Comparison of ENCODE assay signal across 21 mouse cellular contexts in genomic region chr17:11187356-11187755, GRCm38 (mm10).
"Had no signal": no experiment of that assay in that cellular context is flagged by ENCODE, and none has a peak within 500 bp of the region (broad histone marks: within the 10 kb centered on the region; RNA-seq: fewer than 3 reads in every experiment).

No protein-coding gene starts in this region.

- H3K9ac ChIP-seq: heart, embryonic 12.5 days; hindbrain, embryonic 13.5 days; hindbrain, embryonic 15.5 days; limb, embryonic 13.5 days; limb, embryonic 15.5 days; liver, embryonic 12.5 days; liver, embryonic 14.5 days had no signal

- H3K27ac ChIP-seq: heart, embryonic 10.5 days; hindbrain, embryonic 13.5 days; hindbrain, embryonic 15.5 days; hindbrain, postnatal 0 days; limb, embryonic 13.5 days; limb, embryonic 15.5 days; liver, embryonic 12.5 days; liver, embryonic 14.5 days had no signal

- H3K27me3 ChIP-seq: heart, embryonic 12.5 days; hindbrain, embryonic 13.5 days; hindbrain, embryonic 15.5 days; limb, embryonic 13.5 days; limb, embryonic 15.5 days; liver, embryonic 12.5 days had no signal

- ATAC-seq: hindbrain, postnatal 0 days; intestine, embryonic 16.5 days; liver, embryonic 12.5 days had no signal

- H3K4me1 ChIP-seq: heart, embryonic 10.5 days; heart, embryonic 12.5 days; hindbrain, embryonic 13.5 days; hindbrain, embryonic 15.5 days; limb, embryonic 13.5 days; limb, embryonic 15.5 days; liver, embryonic 12.5 days had no signal

- H3K4me2 ChIP-seq: heart, embryonic 12.5 days; hindbrain, embryonic 13.5 days; hindbrain, embryonic 15.5 days; limb, embryonic 13.5 days; limb, embryonic 15.5 days; liver, embryonic 12.5 days had no signal

- H3K9me3 ChIP-seq: heart, embryonic 10.5 days; heart, embryonic 12.5 days; hindbrain, embryonic 13.5 days; hindbrain, embryonic 15.5 days; limb, embryonic 13.5 days; limb, embryonic 15.5 days; liver, embryonic 12.5 days had no signal

- H3K4me3 ChIP-seq: heart, embryonic 10.5 days; heart, embryonic 12.5 days; hindbrain, embryonic 13.5 days; hindbrain, embryonic 15.5 days; limb, embryonic 13.5 days; limb, embryonic 15.5 days; liver, embryonic 12.5 days had no signal

- DNase-seq: gastrocnemius, postnatal 14 days; gastrocnemius, postnatal 36 days; heart, postnatal 10 days; kidney, adult 18-20 months; kidney, adult 9 months; kidney, postnatal 10 days; kidney, postnatal 36 days; layer of hippocampus, adult 9-11 months; layer of hippocampus, postnatal 36 days; left cerebral cortex, postnatal 4 days; lung, adult 18-20 months had no signal

- H3K36me3 ChIP-seq: heart, embryonic 10.5 days; heart, embryonic 12.5 days; hindbrain, embryonic 13.5 days; hindbrain, embryonic 15.5 days; limb, embryonic 13.5 days; limb, embryonic 15.5 days; liver, embryonic 12.5 days had no signal
